Mouse (Mus musculus): ENCODE data around the gene Gosr1.
"Not testable (repeated sequence)": the region's sequence is repeated elsewhere in the genome, so short reads cannot be mapped to it uniquely, and the experiment has no call there.

The Gosr1 gene

GRCm38 (mm10) chr11:76763053-76763740, at the start of gene Gosr1:
TSS of gene Gosr1 (minus strand) at chr11:76763579.
- DNase-seq = peak; percentile 98

- no peak for DNase-seq
Measured at GRCm38 (mm10) chr11:76810706-76811495, 47.5 kb upstream of the Gosr1 start.

- DNase-seq = no peak
Measured at GRCm38 (mm10) chr11:76809450-76809849, 46.1 kb upstream of the Gosr1 start.

GRCm38 (mm10) chr11:76808550-76808949, 45.2 kb upstream of the Gosr1 start:
- no peak for DNase-seq

GRCm38 (mm10) chr11:76807007-76807679, 43.8 kb upstream of the Gosr1 start:
- no peak for DNase-seq

DNA sequence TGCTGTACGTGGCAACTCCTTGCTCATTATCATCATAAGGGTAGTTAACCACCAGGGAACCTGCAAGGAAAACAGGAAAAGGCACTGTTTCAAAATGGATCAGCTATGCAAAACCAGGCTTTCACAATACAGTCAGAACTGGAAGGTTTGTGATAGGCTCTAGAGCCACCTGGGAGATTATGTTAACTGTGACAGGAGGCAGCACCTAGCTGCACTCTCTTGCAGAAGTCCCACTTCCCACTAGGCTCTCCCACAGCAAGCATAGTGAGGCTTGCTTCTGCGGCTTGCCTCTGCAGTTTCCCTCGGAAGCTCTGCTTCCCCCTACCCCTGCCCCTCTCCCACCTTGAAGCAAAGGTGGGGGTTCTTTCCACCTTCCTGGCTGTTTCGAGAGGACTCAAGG, 42.6 kb upstream of the Gosr1 start:
- no peak for DNase-seq

DNA sequence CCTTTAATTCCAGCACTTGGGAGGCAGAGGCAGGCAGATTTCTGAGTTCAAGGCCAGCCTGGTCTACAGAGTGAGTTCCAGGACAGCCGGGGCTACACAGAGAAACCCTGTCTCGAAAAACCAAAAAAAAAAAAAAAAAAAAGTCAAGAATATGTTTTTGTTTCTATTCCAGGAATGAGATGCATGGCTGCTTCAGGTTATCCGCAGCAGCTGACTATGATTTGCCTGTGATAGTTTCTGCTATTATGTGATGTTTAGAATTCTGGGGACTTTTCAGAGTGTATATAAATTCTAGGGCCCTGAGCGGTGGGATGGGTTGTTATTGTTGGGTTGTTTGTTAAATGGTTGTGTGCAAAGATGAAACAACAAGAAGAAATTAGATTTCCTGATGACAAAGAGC, 41.7 kb upstream of the Gosr1 start:
- not testable (repeated sequence) for DNase-seq

- DNase-seq = no peak
Measured at GRCm38 (mm10) chr11:76803266-76803665, 39.9 kb upstream of the Gosr1 start.

- DNase-seq = no peak
Measured at GRCm38 (mm10) chr11:76797236-76797635, 33.9 kb upstream of the Gosr1 start.

GRCm38 (mm10) chr11:76795326-76795725, 31.9 kb upstream of the Gosr1 start:
- DNase-seq = no peak

- no peak for DNase-seq
Measured at GRCm38 (mm10) chr11:76791331-76791730, 28.0 kb upstream of the Gosr1 start.

- DNase-seq = peak; percentile 77
Measured at GRCm38 (mm10) chr11:76789252-76789651, 25.9 kb upstream of the Gosr1 start.

GRCm38 (mm10) chr11:76775533-76775932, 12.2 kb upstream of the Gosr1 start:
- DNase-seq = no peak

DNA sequence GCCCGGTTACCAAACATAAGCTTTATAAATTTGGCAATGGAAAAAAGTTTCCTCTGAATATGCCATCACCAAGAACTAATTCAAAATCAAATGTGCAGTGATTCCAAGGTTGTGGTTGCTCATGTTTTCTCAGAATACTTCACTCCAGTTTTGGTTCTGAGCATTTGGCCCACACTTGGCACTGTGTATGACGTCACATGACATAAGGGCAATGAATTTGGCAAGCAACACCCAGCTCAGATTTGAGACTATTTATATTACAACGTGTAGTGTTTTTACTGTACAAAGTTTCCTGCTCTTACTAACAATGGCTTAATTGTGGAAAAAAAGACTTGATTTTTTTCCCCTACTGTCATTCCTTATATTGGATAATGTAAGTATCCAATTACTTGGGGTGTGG, 10.4 kb upstream of the Gosr1 start:
- DNase-seq = no peak

DNA sequence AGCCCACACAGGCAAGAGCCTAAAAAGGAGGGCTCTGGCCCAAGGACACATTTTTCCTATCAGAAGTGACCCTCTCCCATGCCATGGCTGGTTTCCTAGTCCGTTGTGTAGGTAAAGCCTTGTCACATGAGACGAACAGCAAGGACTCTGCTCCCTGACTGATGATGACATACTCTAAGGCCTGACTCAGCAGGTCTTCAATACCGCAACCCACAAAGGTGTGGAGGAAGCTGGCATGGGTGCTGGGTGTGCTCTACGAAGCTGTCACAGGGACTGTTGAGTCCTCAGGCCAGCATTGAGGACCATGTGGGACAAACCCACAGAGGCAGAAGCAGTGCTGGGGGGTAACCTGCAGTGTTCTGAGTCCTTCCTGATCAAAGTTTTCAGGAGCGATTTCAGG, 7.2 kb upstream of the Gosr1 start:
- DNase-seq = no peak

DNA sequence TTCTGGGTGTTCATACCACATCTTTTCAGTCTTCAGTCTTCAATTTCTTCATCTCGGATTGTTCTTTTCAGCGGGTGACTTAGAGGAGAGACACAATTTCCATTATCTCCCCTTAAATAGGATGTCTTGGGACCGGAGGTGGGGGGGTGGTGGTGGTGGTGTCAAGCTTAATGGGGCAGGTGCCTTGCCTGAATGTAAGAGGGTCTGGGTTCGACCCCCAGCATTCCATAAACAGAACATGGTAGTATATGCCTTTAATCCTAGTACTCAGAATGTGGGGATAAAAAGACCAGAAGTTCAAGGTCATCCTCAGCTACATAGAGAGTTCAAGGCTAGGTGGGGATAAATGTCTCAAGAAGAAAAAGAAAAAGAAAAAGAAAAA, 353 bp upstream of the Gosr1 start:
- DNase-seq = no peak

DNA sequence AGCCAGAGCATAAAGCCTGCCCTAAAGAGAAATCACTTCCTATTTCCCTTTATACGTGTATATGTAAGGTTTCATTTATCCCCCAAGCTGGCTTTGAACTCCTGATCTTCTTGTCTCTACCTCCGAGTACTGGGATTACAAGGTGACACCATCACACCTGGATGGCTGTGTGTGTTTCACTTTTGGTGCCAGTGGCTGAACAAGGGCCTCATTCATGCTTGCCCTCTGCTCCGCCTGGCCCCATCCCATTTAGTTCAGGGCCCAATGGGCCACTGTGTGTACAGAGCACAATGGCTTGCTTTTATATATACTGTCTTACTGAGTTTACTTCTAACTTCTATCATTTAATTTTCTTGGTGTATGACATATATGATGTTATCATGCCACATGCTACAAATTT, 11.1 kb downstream of the Gosr1 start:
- DNase-seq = no peak

GRCm38 (mm10) chr11:76748819-76749218, 14.6 kb downstream of the Gosr1 start:
- no peak for DNase-seq

- DNase-seq = no peak
Measured at GRCm38 (mm10) chr11:76745921-76746320, 17.5 kb downstream of the Gosr1 start.

DNA sequence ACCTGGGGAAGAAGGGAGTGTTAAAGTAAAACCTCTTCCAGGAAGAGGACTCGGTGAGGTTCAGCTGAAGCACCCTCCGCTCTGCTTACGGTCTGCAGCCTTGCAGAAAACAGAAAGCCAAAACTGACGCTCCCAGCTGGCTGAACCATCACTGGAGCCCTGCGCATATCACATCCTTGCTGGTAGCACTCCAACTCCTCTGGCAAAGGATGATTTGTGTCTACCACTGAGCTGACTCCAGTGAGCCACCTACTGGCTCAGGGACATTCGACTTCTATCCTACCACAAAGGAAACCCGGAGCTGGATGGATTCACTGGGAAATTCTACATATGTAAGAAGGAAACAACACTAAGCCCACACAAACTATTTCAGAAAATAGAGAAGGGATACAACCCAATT, 18.8 kb downstream of the Gosr1 start:
- DNase-seq = no peak

DNA sequence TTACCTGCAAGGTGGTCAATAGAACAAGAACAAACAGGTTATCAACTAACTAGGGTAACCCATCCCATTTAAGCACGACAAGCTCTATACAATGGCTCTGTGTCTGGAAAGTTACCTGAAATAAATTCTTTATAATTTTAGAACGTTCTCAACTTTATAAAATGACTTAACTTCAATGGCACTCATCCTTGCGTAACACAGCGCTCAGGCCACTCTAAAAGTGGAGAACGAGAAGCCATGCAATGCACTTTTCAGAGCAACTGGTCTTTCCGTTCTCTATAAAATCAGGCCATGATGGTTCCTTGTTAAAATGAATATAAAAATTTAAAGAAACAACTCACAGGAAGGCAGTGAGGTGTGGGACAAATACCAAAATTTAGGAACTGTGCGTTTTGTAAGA, 20.9 kb downstream of the Gosr1 start:
- no peak for DNase-seq

GRCm38 (mm10) chr11:76739125-76739524, 24.3 kb downstream of the Gosr1 start:
- DNase-seq = peak; percentile 42

DNA sequence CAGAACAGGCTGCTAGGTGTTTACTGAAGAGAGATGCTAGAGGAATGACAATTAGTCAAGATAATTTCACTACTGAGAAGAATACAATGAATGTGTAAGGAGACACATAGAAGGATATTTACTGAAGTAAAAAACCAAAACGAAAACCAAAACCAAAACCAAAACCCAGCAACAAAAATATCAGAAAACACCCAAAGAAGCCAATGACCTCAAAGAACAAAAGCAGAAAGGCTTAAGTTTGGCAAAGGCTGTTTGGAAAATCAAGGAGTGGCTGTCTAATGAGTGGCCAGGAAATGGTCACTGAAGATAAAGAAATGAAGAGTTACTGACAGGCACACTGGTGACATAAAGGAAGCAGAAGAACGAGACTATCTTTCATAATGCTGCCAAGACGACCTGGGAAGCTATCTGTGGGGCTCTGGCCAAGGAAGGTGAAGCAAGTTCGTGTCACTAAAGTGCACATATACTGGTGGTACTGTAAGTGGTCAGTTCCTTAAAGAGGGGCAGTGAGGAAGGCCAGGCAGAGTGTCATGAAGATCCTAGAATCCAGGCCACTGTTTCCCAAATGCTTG, 27.5 kb downstream of the Gosr1 start:
- no peak for DNase-seq

DNA sequence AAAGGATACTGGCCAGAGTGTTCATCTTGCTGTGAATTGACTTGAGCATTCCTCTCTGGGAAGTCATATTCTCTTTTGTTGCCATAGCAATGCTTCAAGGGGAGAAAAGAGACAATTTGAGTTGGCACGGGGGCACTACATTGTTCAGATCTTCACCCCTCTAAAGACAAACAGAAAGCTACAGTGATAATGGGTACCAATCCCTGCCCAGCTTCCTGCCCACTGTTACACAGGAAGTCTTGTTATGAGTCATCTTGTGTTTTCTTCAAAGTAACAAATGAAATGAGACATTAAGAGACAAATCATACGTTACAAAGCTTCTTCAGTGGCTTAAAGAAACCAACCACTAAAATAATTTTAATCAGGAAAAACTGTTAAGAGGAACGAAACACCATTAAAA, 28.8 kb downstream of the Gosr1 start:
- no peak for DNase-seq

Measured in retina, postnatal 1 day (tissue).